Mouse (Mus musculus): ENCODE results near the gene Wnt4. TPM values are rescaled to one million over a fixed set of nuclear protein-coding genes. Genes with fewer than 3 reads are reported as not detected.
A peak's percentile ranks its signal among the peaks of the same experiment; 100 is the strongest.

The Wnt4 gene
- polyA plus RNA-seq, 1 experiment from 2014 or later: 1.9 TPM

DNA sequence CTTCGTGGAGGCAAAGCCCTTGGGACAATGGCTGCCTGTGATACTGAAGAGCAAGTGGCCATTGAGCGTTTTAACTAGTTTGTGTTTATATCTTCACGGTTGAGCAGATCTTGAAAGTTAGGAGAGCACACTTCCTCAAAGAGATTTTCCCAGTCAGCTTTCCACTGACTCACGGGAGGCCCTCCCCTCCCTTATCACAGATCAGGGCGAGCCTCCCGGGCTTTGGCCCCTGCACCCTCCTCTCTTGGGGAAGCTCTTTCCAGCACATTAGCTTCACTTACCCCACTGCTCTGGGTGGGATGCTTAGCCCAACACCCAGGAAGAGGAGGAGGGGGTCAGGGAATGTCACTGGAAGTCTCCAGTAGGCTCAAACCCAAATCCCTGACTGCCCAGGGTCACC is 3.0 kb upstream of the Wnt4 start:
- Histone ChIP-seq H3K4me3 (ENCODE audit: low read depth, low read length) (no peak overlapping the region), H3K9ac (ENCODE audit: low read depth, low read length) (no peak overlapping the region), H3K4me2 (no peak overlapping the region), H3K4me1 (replicated peaks; ENCODE audit: control insufficient read depth, insufficient read depth, low read length) (peaks cover 4% of the 10 kb centered on the region; the same call in 1 of the 2 replicates), H3K27ac (ENCODE audit: low read depth, low read length) (no peak overlapping the region), H3K36me3 (ENCODE audit: control insufficient read depth, insufficient read depth, low read length) (no peaks in the 10 kb centered on the region), H3K9me3 (ENCODE audit: control insufficient read depth, low read length) (no peaks in the 10 kb centered on the region), H3K27me3 (replicated peaks; ENCODE audit: control insufficient read depth, insufficient read depth, low read length) (peaks cover 50% of the 10 kb centered on the region)
- DNase-seq (ENCODE audit: low spot score): no peak
- no peak for ATAC-seq (replicated peaks; ENCODE audit: low FRiP score)
- WGBS: 9% methylated on average over 6 of the region's 6 CpGs

DNA sequence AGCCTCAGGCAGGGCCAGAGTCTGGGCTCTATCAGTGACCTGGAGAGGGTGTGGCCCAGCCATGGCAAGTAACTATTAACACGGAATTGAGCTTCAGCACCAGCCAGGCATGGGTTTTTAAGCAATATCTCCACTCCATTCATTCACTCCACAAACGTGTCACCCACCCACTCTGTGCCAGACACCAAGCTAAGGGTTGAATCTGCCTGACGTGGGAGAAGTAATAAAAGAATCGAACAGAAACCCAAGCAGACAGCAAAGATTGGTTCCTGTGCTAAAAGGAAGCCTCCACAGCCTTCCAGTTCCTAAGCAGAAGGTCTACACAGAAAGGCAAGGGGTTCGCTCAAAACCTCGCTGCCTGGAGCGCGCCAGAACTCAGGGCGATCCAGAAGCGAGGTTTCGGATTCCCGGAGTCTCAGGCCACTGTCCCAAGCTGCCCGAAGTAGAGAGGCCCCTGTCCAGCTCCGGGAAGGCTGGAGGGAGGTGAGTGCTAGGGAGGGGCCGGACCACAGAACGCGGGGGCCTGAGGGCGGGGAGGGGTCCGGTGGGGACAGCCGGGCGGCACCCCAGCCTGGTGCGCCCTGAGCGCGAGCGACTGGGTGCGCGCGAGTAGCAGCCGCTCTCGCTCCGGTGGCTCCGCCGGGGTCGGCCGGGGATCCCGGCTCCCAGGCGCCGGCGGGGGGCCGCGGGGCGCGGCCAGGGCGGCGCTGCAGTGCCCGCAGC is 685 bp upstream of the Wnt4 start:
- no peak overlapping the region for H3K9ac ChIP-seq (ENCODE audit: low read depth, low read length)
- H3K9me3 ChIP-seq (ENCODE audit: control insufficient read depth, low read length): no peaks in the 10 kb centered on the region
- 4% methylated on average over 34 of the region's 46 CpGs for WGBS
- H3K4me1 ChIP-seq (replicated peaks; ENCODE audit: control insufficient read depth, insufficient read depth, low read length): peaks cover 4% of the 10 kb centered on the region; the same call in 1 of the 2 replicates
- peak overlapping the region; percentile 77 for H3K4me2 ChIP-seq
- no peaks in the 10 kb centered on the region for H3K36me3 ChIP-seq (ENCODE audit: control insufficient read depth, insufficient read depth, low read length)
- peaks cover 64% of the 10 kb centered on the region for H3K27me3 ChIP-seq (replicated peaks; ENCODE audit: control insufficient read depth, insufficient read depth, low read length)
- no peak overlapping the region for H3K27ac ChIP-seq (ENCODE audit: low read depth, low read length)
- ATAC-seq (replicated peaks; ENCODE audit: low FRiP score) (no peak), DNase-seq (ENCODE audit: low spot score) (no peak)
- H3K4me3 ChIP-seq (ENCODE audit: low read depth, low read length): peak overlapping the region; percentile 52

DNA sequence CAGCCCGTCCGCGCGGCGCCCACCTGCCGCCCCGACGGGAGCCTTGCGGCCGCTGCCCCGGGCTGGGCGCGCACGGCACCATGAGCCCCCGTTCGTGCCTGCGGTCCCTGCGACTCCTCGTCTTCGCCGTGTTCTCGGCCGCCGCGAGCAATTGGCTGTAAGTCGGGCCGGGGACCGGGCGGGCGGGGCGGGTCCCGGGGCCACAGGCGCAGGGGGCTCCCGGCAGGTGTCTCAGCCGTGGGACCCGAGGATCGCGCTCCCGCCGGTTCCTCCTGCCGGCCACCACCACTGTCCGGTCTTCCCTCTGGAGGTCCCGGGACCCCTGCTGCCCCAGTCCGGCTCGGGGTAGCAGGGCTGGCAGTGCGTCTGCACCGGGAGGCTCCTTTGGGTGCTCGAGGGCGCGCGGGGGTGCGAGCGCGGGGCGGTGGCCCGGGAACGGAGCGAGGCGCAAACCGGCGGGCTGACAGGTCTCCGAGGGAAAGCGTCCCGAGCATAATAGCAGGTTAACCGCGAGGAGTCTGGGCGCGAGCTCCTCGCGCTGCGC is 383 bp downstream of the Wnt4 start:
- WGBS: 2% methylated on average over 49 of the region's 71 CpGs
- Histone ChIP-seq H3K36me3 (ENCODE audit: control insufficient read depth, insufficient read depth, low read length) (no peaks in the 10 kb centered on the region), H3K4me2 (peak overlapping the region; percentile 77), H3K9me3 (ENCODE audit: control insufficient read depth, low read length) (no peaks in the 10 kb centered on the region), H3K9ac (ENCODE audit: low read depth, low read length) (no peak overlapping the region), H3K4me1 (replicated peaks; ENCODE audit: control insufficient read depth, insufficient read depth, low read length) (peaks cover 4% of the 10 kb centered on the region; the same call in 1 of the 2 replicates), H3K27ac (ENCODE audit: low read depth, low read length) (no peak overlapping the region), H3K4me3 (ENCODE audit: low read depth, low read length) (peak overlapping the region; percentile 52), H3K27me3 (replicated peaks; ENCODE audit: control insufficient read depth, insufficient read depth, low read length) (peaks cover 75% of the 10 kb centered on the region)
- DNase-seq (ENCODE audit: low spot score) (no peak), ATAC-seq (replicated peaks; ENCODE audit: low FRiP score) (no peak)

DNA sequence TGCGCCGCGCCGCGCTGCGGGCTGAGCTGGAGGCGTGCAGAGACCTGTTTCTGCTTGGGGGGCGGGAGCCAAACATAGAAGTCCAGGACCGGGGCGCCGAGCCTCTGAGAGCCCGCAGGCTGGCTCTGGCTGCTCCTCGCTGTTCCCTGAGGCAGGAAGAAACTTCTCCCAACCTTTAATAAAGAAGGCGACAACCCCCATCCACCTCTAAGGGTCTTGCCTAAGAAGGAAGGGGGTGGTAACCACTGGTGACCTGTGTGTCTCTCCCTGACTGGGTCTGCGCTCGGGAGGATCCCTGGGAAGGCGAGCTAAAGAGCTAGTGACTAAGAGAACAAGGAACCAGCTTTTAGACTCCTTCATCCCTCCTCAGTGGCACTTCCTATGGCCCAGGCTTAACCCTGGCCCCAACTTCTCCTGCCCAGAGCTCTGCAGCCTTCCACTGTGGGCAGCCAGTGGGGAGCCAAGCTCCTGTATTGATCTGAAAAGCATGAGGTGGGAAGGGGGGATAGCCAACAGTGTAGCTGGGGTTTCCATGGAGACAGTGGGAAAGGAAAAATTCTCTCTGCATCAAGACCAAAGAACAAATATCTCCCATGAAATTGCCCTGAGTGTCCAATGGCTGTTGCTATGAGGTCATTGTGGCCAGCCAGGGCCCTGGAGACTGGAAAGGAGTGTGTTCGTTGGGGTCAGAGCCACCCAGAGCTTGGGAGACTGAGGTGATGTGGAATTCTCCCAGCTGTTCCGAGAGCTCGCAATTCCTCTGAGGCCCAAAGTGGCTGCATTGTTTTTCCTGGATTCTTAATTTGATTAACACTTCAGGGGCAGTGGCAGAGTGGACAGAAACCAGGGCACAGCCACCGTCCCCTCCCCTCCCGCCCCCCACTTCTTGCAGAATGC is 1.1 kb downstream of the Wnt4 start:
- Histone ChIP-seq H3K36me3 (ENCODE audit: control insufficient read depth, insufficient read depth, low read length) (no peaks in the 10 kb centered on the region), H3K27me3 (replicated peaks; ENCODE audit: control insufficient read depth, insufficient read depth, low read length) (peaks cover 82% of the 10 kb centered on the region), H3K4me1 (replicated peaks; ENCODE audit: control insufficient read depth, insufficient read depth, low read length) (peaks cover 4% of the 10 kb centered on the region; the same call in 1 of the 2 replicates), H3K9me3 (ENCODE audit: control insufficient read depth, low read length) (no peaks in the 10 kb centered on the region), H3K9ac (ENCODE audit: low read depth, low read length) (no peak overlapping the region), H3K27ac (ENCODE audit: low read depth, low read length) (no peak overlapping the region), H3K4me3 (ENCODE audit: low read depth, low read length) (peak overlapping the region; percentile 52), H3K4me2 (peak overlapping the region; percentile 77)
- WGBS: 6% methylated on average over 22 of the region's 22 CpGs
- ATAC-seq (replicated peaks; ENCODE audit: low FRiP score): no peak
- no peak for DNase-seq (ENCODE audit: low spot score)

DNA sequence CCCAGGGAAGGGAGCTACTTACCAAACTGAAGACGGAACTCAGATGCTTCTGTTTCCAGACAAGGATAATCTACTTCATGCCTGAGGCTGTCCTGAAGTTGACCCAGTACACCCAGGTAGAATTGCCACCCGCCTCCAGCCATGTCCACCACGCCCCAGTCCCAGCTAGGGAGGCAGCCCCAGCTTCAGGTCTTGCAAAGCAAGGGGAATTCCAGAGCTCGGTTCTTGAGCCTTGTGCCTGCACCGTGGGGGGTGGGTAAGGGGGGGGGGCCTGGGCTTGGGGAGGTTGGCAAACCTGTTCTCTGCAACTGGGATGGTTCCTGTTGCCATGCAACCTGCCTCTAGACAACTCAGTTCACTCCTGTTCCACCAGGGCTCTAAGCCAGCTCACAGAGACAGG is 2.1 kb downstream of the Wnt4 start:
- Histone ChIP-seq H3K27me3 (replicated peaks; ENCODE audit: control insufficient read depth, insufficient read depth, low read length) (peaks cover 91% of the 10 kb centered on the region), H3K27ac (ENCODE audit: low read depth, low read length) (no peak overlapping the region), H3K4me1 (replicated peaks; ENCODE audit: control insufficient read depth, insufficient read depth, low read length) (peaks cover 4% of the 10 kb centered on the region; the same call in 1 of the 2 replicates), H3K4me2 (no peak overlapping the region), H3K4me3 (ENCODE audit: low read depth, low read length) (no peak overlapping the region), H3K9ac (ENCODE audit: low read depth, low read length) (no peak overlapping the region), H3K36me3 (ENCODE audit: control insufficient read depth, insufficient read depth, low read length) (no peaks in the 10 kb centered on the region), H3K9me3 (ENCODE audit: control insufficient read depth, low read length) (no peaks in the 10 kb centered on the region)
- DNase-seq (ENCODE audit: low spot score) (no peak), ATAC-seq (replicated peaks; ENCODE audit: low FRiP score) (no peak)
- 19% methylated on average over 5 of the region's 5 CpGs for WGBS

DNA sequence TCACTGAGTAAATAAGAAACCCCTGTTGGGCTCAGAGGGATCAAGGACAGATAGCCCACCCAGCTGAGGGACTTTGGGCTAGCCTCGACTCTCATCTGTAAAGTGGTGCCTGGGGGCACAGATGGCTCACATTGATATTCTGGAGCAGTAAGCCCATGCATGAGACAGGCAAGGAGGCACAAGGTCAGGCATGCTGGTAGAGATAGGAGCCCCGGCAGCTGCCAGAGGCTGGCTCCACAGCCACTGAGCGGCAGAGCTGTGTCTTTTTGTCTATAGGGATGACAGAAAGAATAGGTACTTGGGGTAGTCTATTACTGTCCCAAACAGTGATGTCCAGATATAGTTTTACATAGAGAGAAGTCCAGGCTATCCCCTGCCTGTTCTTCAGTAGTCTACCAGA is 4.0 kb downstream of the Wnt4 start:
- no peaks in the 10 kb centered on the region for H3K36me3 ChIP-seq (ENCODE audit: control insufficient read depth, insufficient read depth, low read length)
- H3K9me3 ChIP-seq (ENCODE audit: control insufficient read depth, low read length): no peaks in the 10 kb centered on the region
- ATAC-seq (replicated peaks; ENCODE audit: low FRiP score) (no peak), DNase-seq (ENCODE audit: low spot score) (no peak)
- H3K4me3 ChIP-seq (ENCODE audit: low read depth, low read length): no peak overlapping the region
- no peak overlapping the region for H3K9ac ChIP-seq (ENCODE audit: low read depth, low read length)
- H3K4me2 ChIP-seq: no peak overlapping the region
- H3K27ac ChIP-seq (ENCODE audit: low read depth, low read length): no peak overlapping the region
- WGBS: 62% methylated on average over 3 of the region's 3 CpGs
- peaks cover 4% of the 10 kb centered on the region; the same call in 1 of the 2 replicates for H3K4me1 ChIP-seq (replicated peaks; ENCODE audit: control insufficient read depth, insufficient read depth, low read length)
- peaks cover 82% of the 10 kb centered on the region for H3K27me3 ChIP-seq (replicated peaks; ENCODE audit: control insufficient read depth, insufficient read depth, low read length)

DNA sequence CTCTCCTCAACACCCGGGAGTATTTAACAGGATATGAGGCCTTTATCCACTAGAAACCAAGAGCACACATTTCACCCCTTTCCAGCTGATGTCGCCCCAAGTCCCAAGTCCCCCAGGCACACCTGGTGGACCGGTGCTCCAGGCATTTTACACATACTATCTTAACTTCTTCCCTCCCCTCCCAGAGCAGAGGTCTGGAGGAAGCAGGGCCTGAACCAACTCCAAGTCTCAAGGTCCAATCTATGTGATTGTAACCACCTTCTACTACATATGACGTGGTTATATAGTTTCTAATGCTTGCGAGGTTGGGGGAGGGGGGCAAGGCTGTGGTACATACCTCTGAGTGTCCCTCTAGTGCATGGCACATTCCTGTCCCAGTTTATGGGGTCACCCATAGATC is 4.8 kb downstream of the Wnt4 start:
- H3K9me3 ChIP-seq (ENCODE audit: control insufficient read depth, low read length): no peaks in the 10 kb centered on the region
- no peak overlapping the region for H3K9ac ChIP-seq (ENCODE audit: low read depth, low read length)
- H3K36me3 ChIP-seq (ENCODE audit: control insufficient read depth, insufficient read depth, low read length): no peaks in the 10 kb centered on the region
- no peak overlapping the region for H3K4me3 ChIP-seq (ENCODE audit: low read depth, low read length)
- peaks cover 4% of the 10 kb centered on the region; the same call in 1 of the 2 replicates for H3K4me1 ChIP-seq (replicated peaks; ENCODE audit: control insufficient read depth, insufficient read depth, low read length)
- H3K27me3 ChIP-seq (replicated peaks; ENCODE audit: control insufficient read depth, insufficient read depth, low read length): peaks cover 74% of the 10 kb centered on the region
- no peak overlapping the region for H3K27ac ChIP-seq (ENCODE audit: low read depth, low read length)
- H3K4me2 ChIP-seq: no peak overlapping the region
- no peak for ATAC-seq (replicated peaks; ENCODE audit: low FRiP score)
- WGBS: 72% methylated on average over 5 of the region's 5 CpGs
- DNase-seq (ENCODE audit: low spot score): no peak

DNA sequence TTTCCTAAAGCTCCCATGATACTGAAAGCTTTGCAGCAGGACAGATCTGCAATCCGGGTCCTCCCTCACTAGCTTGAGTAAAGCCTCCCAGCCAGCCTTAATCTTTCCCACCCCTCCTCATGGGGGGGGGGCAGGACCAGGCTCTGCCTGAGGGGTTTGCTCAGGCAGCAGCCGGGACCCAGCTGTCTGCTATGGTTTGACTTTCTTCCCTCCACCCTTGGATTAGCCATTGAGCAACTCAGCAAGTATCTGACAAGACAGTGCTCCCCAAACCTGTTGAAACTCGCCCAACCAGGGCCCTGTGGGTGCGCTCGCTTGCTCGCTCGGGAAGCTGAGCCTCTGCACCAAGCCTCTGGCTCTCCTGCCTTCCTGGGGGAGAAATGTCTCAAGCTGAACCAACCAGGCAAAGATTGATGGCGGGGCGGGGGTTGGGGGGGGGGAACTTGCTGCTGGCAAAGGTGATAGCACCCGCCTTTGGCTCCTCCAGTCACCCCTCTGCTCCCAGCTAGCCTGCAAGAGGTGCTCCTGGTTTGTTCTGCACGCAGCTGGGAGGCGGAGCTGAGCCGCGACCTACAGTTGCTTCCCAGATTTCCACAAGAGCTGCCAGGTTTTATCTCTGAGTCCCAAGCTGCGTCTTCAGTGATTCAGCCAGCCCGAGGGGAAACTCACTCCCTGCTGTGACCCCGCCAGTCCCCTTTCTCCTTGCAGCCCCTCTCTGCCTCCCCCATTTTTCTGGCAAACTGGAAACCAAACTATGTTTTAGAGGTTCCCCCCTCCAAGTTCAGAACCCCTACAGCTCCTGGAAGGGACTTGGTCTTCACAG is 5.5 kb downstream of the Wnt4 start:
- Histone ChIP-seq H3K27me3 (replicated peaks; ENCODE audit: control insufficient read depth, insufficient read depth, low read length) (peaks cover 67% of the 10 kb centered on the region), H3K36me3 (ENCODE audit: control insufficient read depth, insufficient read depth, low read length) (no peaks in the 10 kb centered on the region), H3K9ac (ENCODE audit: low read depth, low read length) (no peak overlapping the region), H3K4me3 (ENCODE audit: low read depth, low read length) (no peak overlapping the region), H3K27ac (ENCODE audit: low read depth, low read length) (no peak overlapping the region), H3K4me1 (replicated peaks; ENCODE audit: control insufficient read depth, insufficient read depth, low read length) (peaks cover 4% of the 10 kb centered on the region; the same call in 1 of the 2 replicates), H3K4me2 (peak overlapping the region; percentile 3; the same call in 1 of the 2 replicates), H3K9me3 (ENCODE audit: control insufficient read depth, low read length) (no peaks in the 10 kb centered on the region)
- WGBS: 13% methylated on average over 17 of the region's 17 CpGs
- DNase-seq (ENCODE audit: low spot score) (no peak), ATAC-seq (replicated peaks; ENCODE audit: low FRiP score) (no peak)

Data from liver, embryonic 11.5 days (tissue).